Mouse (Mus musculus): ENCODE data around the gene Pla2g4c.

GRCm38 (mm10) chr7:13380588-13380987 lies 56.1 kb downstream of the Pla2g4c start:
- TF ChIP-seq CTCF (IDR thresholded peaks at IDR 0.05; ENCODE audit: low read depth, low read length) (no peak), POLR2A (IDR thresholded peaks at IDR 0.05; ENCODE audit: insufficient read depth, low read length) (no peak), EP300 (IDR thresholded peaks at IDR 0.05; ENCODE audit: insufficient read depth, low read depth, low read length) (no peak)
